Mouse (Mus musculus) large intestine, adult 2 months (tissue): ENCODE results near the gene Olfr1412. TPM values are rescaled to one million over a fixed set of nuclear protein-coding genes. Genes with fewer than 3 reads are reported as not detected.

ENCODE experiments used
- DNase-seq: peaks from one replicate; pipeline ENCODE4 v3.0.0-alpha.2; 2012; ENCODE audit warnings: low read depth, low spot score
- WGBS: fragments of 180-500 bp; shearing (Covaris S2); methylation state at CpG from one replicate; pipeline ENCODE4 v1.1.7; 2018; 5-methylcytosine and 5-hydroxymethylcytosine counted together
- polyA plus RNA-seq: library from polyadenylated mRNA; depleted of rRNA; stranded (reverse); fragments of >200 nt; gene quantifications from 2 replicates; pipeline ENCODE4 v1.2.3, GENCODE M21; 2012; rRNA removed

The Olfr1412 gene
- polyA plus RNA-seq, 1 experiment, result not detected

GRCm38 (mm10) chr1:92636015-92636414 is 50.4 kb downstream of the Olfr1412 start:
- WGBS, result 79% methylated on average over 8 of the region's 8 CpGs
- DNase-seq, result no peak

GRCm38 (mm10) chr1:92636676-92637075 is 51.1 kb downstream of the Olfr1412 start:
- DNase-seq, result no peak
- 93% methylated on average over 11 of the region's 11 CpGs for WGBS

GRCm38 (mm10) chr1:92637501-92638172 is 52.1 kb downstream of the Olfr1412 start:
- DNase-seq, result no peak
- 91% methylated on average over 15 of the region's 15 CpGs for WGBS

- WGBS, result 80% methylated on average over 3 of the region's 3 CpGs
- no peak for DNase-seq
Observed at GRCm38 (mm10) chr1:92638181-92638580, 52.6 kb downstream of the Olfr1412 start.

- WGBS, result 95% methylated on average over 4 of the region's 4 CpGs
- no peak for DNase-seq
Observed at GRCm38 (mm10) chr1:92638736-92639135, 53.2 kb downstream of the Olfr1412 start.

GRCm38 (mm10) chr1:92640393-92640792 is 54.8 kb downstream of the Olfr1412 start:
- no peak for DNase-seq
- WGBS, result 83% methylated on average over 6 of the region's 6 CpGs

Other genes starting within 250 kb of the Olfr1412 start
- gene Ndufa10, start 111.9 kb upstream of the Olfr1412 start, polyA plus RNA-seq, result 130 and 142 TPM in 2 replicates
- not detected in 2 replicates for gene Olfr1416, start 100.7 kb upstream of the Olfr1412 start, polyA plus RNA-seq
- not detected in 2 replicates for gene Olfr1415, start 89.7 kb upstream of the Olfr1412 start, polyA plus RNA-seq
- gene Olfr1414, start 67.1 kb upstream of the Olfr1412 start, polyA plus RNA-seq, result not detected in 2 replicates
- not detected in 2 replicates for gene Olfr1413, start 14.5 kb upstream of the Olfr1412 start, polyA plus RNA-seq
- gene Olfr1411, start 8.6 kb downstream of the Olfr1412 start, polyA plus RNA-seq, result not detected in 2 replicates
- gene Olfr1410, start 20.0 kb downstream of the Olfr1412 start, polyA plus RNA-seq, result not detected in 2 replicates
- gene Olfr12, start 32.0 kb downstream of the Olfr1412 start, polyA plus RNA-seq, result not detected in 2 replicates
- gene Cops9, start 56.2 kb downstream of the Olfr1412 start, polyA plus RNA-seq, result 108 and 129 TPM in 2 replicates
- 0.19 and 0.38 TPM in 2 replicates for gene Otos, start 63.1 kb downstream of the Olfr1412 start, polyA plus RNA-seq
- 6.8 and 7.5 TPM in 2 replicates for gene Gpc1, start 245.9 kb downstream of the Olfr1412 start, polyA plus RNA-seq